Mouse (Mus musculus) thymus, adult 2 months (tissue): ENCODE results near the gene Plxdc1.

Experiments
- CTCF ChIP-seq: fragments of 200-500 bp; IDR thresholded peaks from 2 replicates; pipeline ENCODE4 v1.5.1; 2012; ENCODE audit warnings: mild to moderate bottlenecking, control low read depth, low read length, moderate library complexity, borderline replicate concordance; ENCODE audit not compliant: control insufficient read depth, poor library complexity, insufficient read depth; ENCODE audit errors: extremely low read depth
- POLR2A ChIP-seq: fragments of 200-500 bp; IDR thresholded peaks from 2 replicates; pipeline ENCODE4 v1.6.1; 2012; ENCODE audit warnings: mild to moderate bottlenecking, low read length, control low read depth, moderate library complexity; ENCODE audit not compliant: control insufficient read depth, poor library complexity, insufficient read depth; ENCODE audit errors: extremely low read depth

DNA sequence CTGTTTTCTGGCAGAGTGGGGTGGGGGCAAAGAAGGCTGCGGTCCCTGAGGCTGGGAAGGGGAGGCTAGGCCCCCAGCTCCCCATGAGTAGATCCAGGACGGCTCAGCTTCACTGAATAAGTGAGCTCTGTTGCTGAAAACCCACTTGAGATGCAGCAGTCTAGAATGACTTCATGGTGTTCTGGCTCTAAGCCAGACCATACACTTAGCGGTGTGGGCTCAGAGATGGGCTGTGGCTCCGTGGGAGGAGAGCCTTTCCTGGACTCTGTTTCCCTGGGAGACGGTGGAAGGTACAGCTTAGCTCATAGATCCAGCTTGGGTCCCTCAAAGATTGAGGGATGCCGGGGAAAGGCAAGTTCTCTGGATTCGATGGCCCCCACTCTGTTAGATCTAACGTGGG lies 17.9 kb upstream of the Plxdc1 start:
- no peak for TF ChIP-seq CTCF
- no peak for TF ChIP-seq POLR2A
